Mouse (Mus musculus) heart, embryonic 16.5 days (tissue): ENCODE results near the gene Eif1. TPM values are rescaled to one million over a fixed set of nuclear protein-coding genes. Genes with fewer than 3 reads are reported as not detected.

Experiments
- ATAC-seq: fragments of 200-750 bp; cut with Nextera tagmentation; replicated peaks from 2 replicates; pipeline ENCODE4 v1.8.0; 2017; ENCODE audit warnings: moderate number of reproducible peaks; ENCODE audit not compliant: insufficient read depth, low FRiP score; ENCODE audit errors: extremely low read depth
- H3K27ac ChIP-seq: fragments of 300-500 bp; sonication (generic); 2 replicates; pipeline ENCODE4 v1.5.1; 2014; ENCODE audit warnings: mild to moderate bottlenecking, low read length, control low read depth, moderate library complexity
- H3K27me3 ChIP-seq: fragments of 300-500 bp; sonication (generic); 2 replicates; pipeline ENCODE4 v1.6.1; 2014; ENCODE audit warnings: low read length, mixed read lengths; ENCODE audit not compliant: control insufficient read depth, insufficient read depth
- H3K36me3 ChIP-seq: fragments of 300-500 bp; sonication (generic); 2 replicates; pipeline ENCODE4 v1.6.1; 2014; ENCODE audit not compliant: control insufficient read depth, insufficient read depth
- H3K4me1 ChIP-seq: fragments of 300-500 bp; sonication (generic); 2 replicates; pipeline ENCODE4 v1.6.1; 2014; ENCODE audit warnings: low read length, mixed read lengths; ENCODE audit not compliant: control insufficient read depth, insufficient read depth
- H3K4me2 ChIP-seq: fragments of 300-500 bp; sonication (generic); 2 replicates; pipeline ENCODE4 v1.6.1; 2014; ENCODE audit warnings: low read depth, mild to moderate bottlenecking, control low read depth, low read length
- H3K4me3 ChIP-seq: fragments of 300-500 bp; sonication (generic); 2 replicates; pipeline ENCODE4 v1.5.1; 2014; ENCODE audit warnings: mild to moderate bottlenecking, control low read depth, low read length
- H3K9ac ChIP-seq: fragments of 300-500 bp; sonication (generic); 2 replicates; pipeline ENCODE4 v1.6.1; 2014; ENCODE audit warnings: low read length, control low read depth
- H3K9me3 ChIP-seq: fragments of 300-500 bp; sonication (generic); replicated peaks from 2 replicates; pipeline ENCODE4 v1.6.1; 2016; ENCODE audit warnings: low read length; ENCODE audit not compliant: control insufficient read depth
- WGBS: fragments of 180-500 bp; shearing (Covaris S2); extraction: QIAGEN DNeasy Blood & Tissue Kit; methylation state at CpG from one replicate; pipeline ENCODE4 v1.1.7; 2014; 5-methylcytosine and 5-hydroxymethylcytosine counted together
- polyA plus RNA-seq: library from polyadenylated mRNA; unstranded; fragments of >200 nt; fragmentation: Nextera tagmentation; extraction: Ambion mirVana; gene quantifications from 2 replicates; pipeline ENCODE4 v1.2.1, GENCODE M21; 2015

Gene Eif1
- polyA plus RNA-seq, 1 experiment from 2014 or later: 1,600 TPM

- H3K4me2 ChIP-seq: no peak overlapping the region
- H3K9me3 ChIP-seq: no peaks in the 10 kb centered on the region
- H3K27ac ChIP-seq: no peak overlapping the region
- no peak overlapping the region for H3K4me3 ChIP-seq
- H3K4me1 ChIP-seq: no peaks in the 10 kb centered on the region
- no peak for ATAC-seq
- no peaks in the 10 kb centered on the region for H3K36me3 ChIP-seq
- H3K9ac ChIP-seq: no peak overlapping the region
- 78% methylated on average over 4 of the region's 4 CpGs for whole genome bisulfite sequencing
- H3K27me3 ChIP-seq: no peaks in the 10 kb centered on the region
These were observed 34.7 kb upstream of the Eif1 start for GRCm38 (mm10) chr11:100284988-100285387.

GRCm38 (mm10) chr11:100287024-100287423 is 32.7 kb upstream of the Eif1 start:
- no peak overlapping the region for H3K27ac ChIP-seq
- WGBS: 47% methylated on average over 10 of the region's 10 CpGs
- H3K4me3 ChIP-seq: no peak overlapping the region
- no peaks in the 10 kb centered on the region for H3K27me3 ChIP-seq
- no peak for ATAC-seq
- no peak overlapping the region for H3K9ac ChIP-seq
- no peaks in the 10 kb centered on the region for H3K4me1 ChIP-seq
- H3K36me3 ChIP-seq: no peaks in the 10 kb centered on the region
- no peaks in the 10 kb centered on the region for H3K9me3 ChIP-seq
- no peak overlapping the region for H3K4me2 ChIP-seq

GRCm38 (mm10) chr11:100288942-100289341 is 30.7 kb upstream of the Eif1 start:
- no peak for ATAC-seq
- Histone ChIP-seq H3K4me1 (no peaks in the 10 kb centered on the region), H3K9ac (no peak overlapping the region), H3K27ac (no peak overlapping the region), H3K9me3 (no peaks in the 10 kb centered on the region), H3K36me3 (no peaks in the 10 kb centered on the region), H3K4me3 (no peak overlapping the region), H3K4me2 (no peak overlapping the region), H3K27me3 (no peaks in the 10 kb centered on the region; the same call in 1 of the 2 replicates)
- WGBS: 75% methylated on average over 6 of the region's 6 CpGs

GRCm38 (mm10) chr11:100290235-100290634 is 29.4 kb upstream of the Eif1 start:
- Histone ChIP-seq H3K4me3 (no peak overlapping the region), H3K9me3 (no peaks in the 10 kb centered on the region), H3K4me1 (no peaks in the 10 kb centered on the region), H3K27ac (peak overlapping the region; percentile 51; the same call in 1 of the 2 replicates), H3K36me3 (no peaks in the 10 kb centered on the region), H3K4me2 (no peak overlapping the region), H3K27me3 (no peaks in the 10 kb centered on the region; the same call in 1 of the 2 replicates), H3K9ac (no peak overlapping the region)
- ATAC-seq: no peak
- 35% methylated on average over 5 of the region's 5 CpGs for WGBS

GRCm38 (mm10) chr11:100292884-100293283 is 26.8 kb upstream of the Eif1 start:
- WGBS: 60% methylated on average over 6 of the region's 6 CpGs
- H3K4me2 ChIP-seq: no peak overlapping the region
- H3K27me3 ChIP-seq: peaks cover 4% of the 10 kb centered on the region; the same call in 1 of the 2 replicates
- H3K27ac ChIP-seq: no peak overlapping the region
- no peak overlapping the region for H3K4me3 ChIP-seq
- H3K36me3 ChIP-seq: no peaks in the 10 kb centered on the region
- H3K9me3 ChIP-seq: no peaks in the 10 kb centered on the region
- no peak for ATAC-seq
- no peaks in the 10 kb centered on the region for H3K4me1 ChIP-seq
- H3K9ac ChIP-seq: no peak overlapping the region

- H3K36me3 ChIP-seq: no peaks in the 10 kb centered on the region
- no peak overlapping the region for H3K4me3 ChIP-seq
- no peak overlapping the region for H3K9ac ChIP-seq
- 0 out of 2 replicates have a peak, but pooled peaks have one; percentile 34 for ATAC-seq
- H3K27ac ChIP-seq: no peak overlapping the region
- WGBS: 7% methylated on average over 10 of the region's 10 CpGs
- H3K27me3 ChIP-seq: peaks cover 4% of the 10 kb centered on the region; the same call in 1 of the 2 replicates
- no peak overlapping the region for H3K4me2 ChIP-seq
- peaks cover 3% of the 10 kb centered on the region; the same call in 1 of the 2 replicates for H3K4me1 ChIP-seq
- no peaks in the 10 kb centered on the region for H3K9me3 ChIP-seq
These were observed 24.4 kb upstream of the Eif1 start for GRCm38 (mm10) chr11:100295308-100295707.

GRCm38 (mm10) chr11:100297801-100298200 is 21.9 kb upstream of the Eif1 start:
- Histone ChIP-seq H3K36me3 (no peaks in the 10 kb centered on the region), H3K4me3 (no peak overlapping the region; the same call in 1 of the 2 replicates), H3K27me3 (peaks cover 4% of the 10 kb centered on the region; the same call in 1 of the 2 replicates), H3K9ac (no peak overlapping the region), H3K9me3 (no peaks in the 10 kb centered on the region), H3K4me1 (peaks cover 3% of the 10 kb centered on the region; the same call in 1 of the 2 replicates), H3K4me2 (peak overlapping the region; percentile 57), H3K27ac (no peak overlapping the region)
- WGBS: 25% methylated on average over 5 of the region's 5 CpGs
- ATAC-seq: no peak

GRCm38 (mm10) chr11:100298274-100299036 is 21.2 kb upstream of the Eif1 start:
- peak overlapping the region; percentile 16 for H3K4me3 ChIP-seq
- no peak overlapping the region for H3K9ac ChIP-seq
- no peak for ATAC-seq
- no peak overlapping the region for H3K27ac ChIP-seq
- H3K9me3 ChIP-seq: no peaks in the 10 kb centered on the region
- H3K4me2 ChIP-seq: peak overlapping the region; percentile 57
- 15% methylated on average over 18 of the region's 18 CpGs for WGBS
- peaks cover 4% of the 10 kb centered on the region; the same call in 1 of the 2 replicates for H3K27me3 ChIP-seq
- H3K4me1 ChIP-seq: peaks cover 3% of the 10 kb centered on the region; the same call in 1 of the 2 replicates
- H3K36me3 ChIP-seq: no peaks in the 10 kb centered on the region

- Histone ChIP-seq H3K36me3 (no peaks in the 10 kb centered on the region), H3K27ac (no peak overlapping the region), H3K4me1 (peaks cover 3% of the 10 kb centered on the region; the same call in 1 of the 2 replicates), H3K27me3 (peaks cover 4% of the 10 kb centered on the region; the same call in 1 of the 2 replicates), H3K9me3 (no peaks in the 10 kb centered on the region), H3K4me2 (0 out of 2 replicates have a peak overlapping the region, but pooled peaks have one; percentile 20), H3K4me3 (no peak overlapping the region), H3K9ac (no peak overlapping the region)
- WGBS: 8% methylated on average over 5 of the region's 5 CpGs
- no peak for ATAC-seq
These were observed 19.4 kb upstream of the Eif1 start for GRCm38 (mm10) chr11:100300293-100300692.
